Mouse (Mus musculus) spleen, adult 2 months (tissue): ENCODE data around the gene Myod1.

Experiments
- CTCF ChIP-seq: fragments of 200-500 bp; IDR thresholded peaks from 2 replicates; pipeline ENCODE4 v1.5.1; 2011; ENCODE audit warnings: mild to moderate bottlenecking, inconsistent platforms; ENCODE audit not compliant: insufficient read depth, insufficient read length, insufficient replicate concordance; ENCODE audit errors: extremely low read depth
- POLR2A ChIP-seq: fragments of 200-500 bp; IDR thresholded peaks from 2 replicates; pipeline ENCODE4 v1.6.1; 2011; ENCODE audit warnings: low read depth, low read length, inconsistent platforms

DNA sequence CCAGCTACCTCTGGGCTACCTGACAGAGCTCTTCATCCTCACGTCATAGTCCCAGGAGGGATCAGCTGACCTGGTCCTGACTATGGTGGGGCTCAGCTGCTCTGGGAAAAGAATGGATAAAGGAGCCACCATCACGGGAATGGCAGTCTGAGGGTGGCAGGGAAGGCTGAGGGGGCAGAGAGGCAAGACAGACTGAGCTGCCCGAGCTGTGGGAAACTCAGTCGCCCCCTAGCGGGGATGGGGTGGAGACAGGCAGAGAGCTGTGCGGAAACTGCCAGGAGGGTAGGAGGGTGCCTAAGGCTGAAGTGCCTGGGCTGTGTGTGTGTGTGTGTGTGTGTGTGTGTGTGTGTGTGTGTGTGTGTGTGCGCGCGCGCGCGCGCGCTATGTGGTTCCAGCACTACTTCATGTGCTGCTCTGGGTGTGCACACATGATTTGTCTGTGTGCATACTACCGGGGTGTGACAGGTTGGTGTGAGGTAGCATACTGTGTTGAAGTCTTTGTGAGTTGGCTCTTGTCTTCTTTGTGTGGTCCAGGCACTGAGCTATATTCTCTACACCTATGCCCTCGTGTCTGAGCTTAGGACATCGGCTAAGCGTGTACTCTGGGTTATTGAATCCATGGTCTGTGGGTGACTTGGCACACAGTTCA is 46.6 kb downstream of the Myod1 start:
- TF ChIP-seq POLR2A (no peak), CTCF (peak; percentile 71)
